Mouse (Mus musculus): ENCODE data around the gene 2810408A11Rik. TPM values are rescaled to one million over a fixed set of nuclear protein-coding genes. Genes with fewer than 3 reads are reported as not detected.
A peak's percentile ranks its signal among the peaks of the same experiment; 100 is the strongest.

The 2810408A11Rik gene
- polyA plus RNA-seq, 1 experiment from 2014 or later = 4.5 TPM

- no peak for ATAC-seq (ENCODE audit: insufficient number of reproducible peaks, insufficient read depth, low FRiP score, low read depth)
- WGBS = 86% methylated on average over 6 of the region's 6 CpGs
- H3K27ac ChIP-seq (replicated peaks in 1 of 2; ENCODE audit: control insufficient read depth in 1 of 2, insufficient read depth in 1 of 2, low read depth in 2 of 2, low read length in 2 of 2) = no peak overlapping the region
- H3K27me3 ChIP-seq (ENCODE audit: control insufficient read depth, insufficient read depth, low read length) = no peaks in the 10 kb centered on the region
- no peaks in the 10 kb centered on the region for H3K36me3 ChIP-seq (ENCODE audit: control insufficient read depth, insufficient read depth, low read length)
- H3K4me2 ChIP-seq (ENCODE audit: low read length) = peak overlapping the region; percentile 86
- peak overlapping the region; percentile 79; the same call in 1 of the 2 replicates for H3K9ac ChIP-seq (ENCODE audit: low read length)
- peaks cover 20 to 32% of the 10 kb centered on the region in 2 experiments for H3K4me1 ChIP-seq (ENCODE audit: control insufficient read depth in 2 of 2, insufficient read depth in 2 of 2, low read length in 2 of 2)
- H3K9me3 ChIP-seq (ENCODE audit: control insufficient read depth, low read length) = no peaks in the 10 kb centered on the region
- H3K4me3 ChIP-seq (ENCODE audit: control insufficient read depth in 1 of 2, insufficient read depth in 1 of 2, low read depth in 1 of 2, low read length in 2 of 2) = peak overlapping the region in 1 of 2 experiments; percentile 59; a peak in 1 of 4 replicates
These were observed 21.8 kb downstream of the 2810408A11Rik start for GRCm38 (mm10) chr11:69878952-69879351.

- 91% methylated on average over 3 of the region's 3 CpGs for WGBS
- ATAC-seq (ENCODE audit: insufficient number of reproducible peaks, insufficient read depth, low FRiP score, low read depth) = no peak
- no peak overlapping the region for H3K4me2 ChIP-seq (ENCODE audit: low read length)
- H3K9me3 ChIP-seq (ENCODE audit: control insufficient read depth, low read length) = no peaks in the 10 kb centered on the region
- no peaks in the 10 kb centered on the region for H3K36me3 ChIP-seq (ENCODE audit: control insufficient read depth, insufficient read depth, low read length)
- no peak overlapping the region for H3K4me3 ChIP-seq (ENCODE audit: control insufficient read depth in 1 of 2, insufficient read depth in 1 of 2, low read depth in 1 of 2, low read length in 2 of 2)
- no peaks in the 10 kb centered on the region for H3K27me3 ChIP-seq (ENCODE audit: control insufficient read depth, insufficient read depth, low read length)
- H3K27ac ChIP-seq (replicated peaks in 1 of 2; ENCODE audit: control insufficient read depth in 1 of 2, insufficient read depth in 1 of 2, low read depth in 2 of 2, low read length in 2 of 2) = no peak overlapping the region
- H3K9ac ChIP-seq (ENCODE audit: low read length) = no peak overlapping the region; the same call in 1 of the 2 replicates
- peaks cover 19 to 32% of the 10 kb centered on the region in 2 experiments for H3K4me1 ChIP-seq (ENCODE audit: control insufficient read depth in 2 of 2, insufficient read depth in 2 of 2, low read length in 2 of 2)
These were observed 22.4 kb downstream of the 2810408A11Rik start for GRCm38 (mm10) chr11:69878399-69878798.

DNA sequence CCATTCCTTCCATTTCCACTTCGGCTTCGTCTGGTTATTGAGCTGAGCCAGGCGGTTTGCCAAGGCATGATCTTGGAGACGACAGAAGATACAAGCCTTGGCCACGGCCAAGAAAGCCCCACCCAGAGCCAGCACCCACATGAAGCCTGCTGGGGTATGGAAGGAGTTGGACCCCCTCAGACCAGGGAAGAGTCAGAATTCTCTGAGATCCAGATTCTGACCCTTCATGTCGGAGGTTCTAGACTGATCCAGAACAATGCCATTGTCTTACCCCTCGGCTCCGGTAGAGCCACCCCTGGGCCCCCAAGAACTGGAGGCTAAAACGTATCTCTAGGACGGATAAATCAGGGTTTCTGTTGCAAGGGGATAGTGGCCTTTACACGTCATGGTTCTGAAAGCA, 22.9 kb downstream of the 2810408A11Rik start, which contains the start of gene Tmem95:
TSS of gene Tmem95 (minus strand) at position 141 of the 400 bp plus-strand sequence.
- Histone ChIP-seq H3K36me3 (ENCODE audit: control insufficient read depth, insufficient read depth, low read length) (no peaks in the 10 kb centered on the region), H3K4me3 (ENCODE audit: control insufficient read depth in 1 of 2, insufficient read depth in 1 of 2, low read depth in 1 of 2, low read length in 2 of 2) (no peak within 1 kb of the TSS), H3K9ac (ENCODE audit: low read length) (peak within 1 kb of the TSS; percentile 31; the same call in 1 of the 2 replicates), H3K4me2 (ENCODE audit: low read length) (peak within 1 kb of the TSS; percentile 86), H3K27ac (replicated peaks in 1 of 2; ENCODE audit: control insufficient read depth in 1 of 2, insufficient read depth in 1 of 2, low read depth in 2 of 2, low read length in 2 of 2) (peak within 1 kb of the TSS in 1 of 2 experiments; percentile 73; a peak in 2 of 4 replicates), H3K9me3 (ENCODE audit: control insufficient read depth, low read length) (no peaks in the 10 kb centered on the region), H3K4me1 (ENCODE audit: control insufficient read depth in 2 of 2, insufficient read depth in 2 of 2, low read length in 2 of 2) (peaks cover 19 to 32% of the 10 kb centered on the region in 2 experiments), H3K27me3 (ENCODE audit: control insufficient read depth, insufficient read depth, low read length) (no peaks in the 10 kb centered on the region)
- WGBS = 86% methylated on average over 11 of the region's 11 CpGs
- no peak for ATAC-seq (ENCODE audit: insufficient number of reproducible peaks, insufficient read depth, low FRiP score, low read depth)

DNA sequence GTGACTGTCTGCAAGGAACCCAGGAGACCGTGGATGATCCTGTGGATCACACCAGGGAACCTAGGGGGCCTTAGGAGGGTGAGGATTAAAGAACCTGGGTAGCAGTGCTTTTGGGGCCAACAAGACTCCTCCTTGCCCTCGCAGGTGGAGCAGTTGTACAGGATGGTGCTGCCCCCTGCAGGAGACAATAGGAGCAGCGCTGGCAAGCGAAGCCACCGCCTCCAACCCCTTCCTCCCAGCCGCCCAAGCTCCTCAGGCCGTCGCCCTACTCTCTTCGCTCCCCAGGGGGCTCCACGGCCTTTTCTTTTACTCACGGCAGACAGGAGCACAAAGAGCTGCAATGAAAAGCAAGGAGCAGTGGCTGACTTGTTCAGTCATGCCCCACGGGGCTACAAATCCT, 23.9 kb downstream of the 2810408A11Rik start:
- Histone ChIP-seq H3K4me3 (ENCODE audit: control insufficient read depth in 1 of 2, insufficient read depth in 1 of 2, low read depth in 1 of 2, low read length in 2 of 2) (no peak overlapping the region), H3K27me3 (ENCODE audit: control insufficient read depth, insufficient read depth, low read length) (no peaks in the 10 kb centered on the region), H3K27ac (replicated peaks in 1 of 2; ENCODE audit: control insufficient read depth in 1 of 2, insufficient read depth in 1 of 2, low read depth in 2 of 2, low read length in 2 of 2) (peak overlapping the region; percentile 62 to 73), H3K4me1 (ENCODE audit: control insufficient read depth in 2 of 2, insufficient read depth in 2 of 2, low read length in 2 of 2) (peaks cover 19 to 31% of the 10 kb centered on the region in 2 experiments), H3K4me2 (ENCODE audit: low read length) (peak overlapping the region; percentile 53), H3K9ac (ENCODE audit: low read length) (peak overlapping the region; percentile 31; the same call in 1 of the 2 replicates), H3K36me3 (ENCODE audit: control insufficient read depth, insufficient read depth, low read length) (no peaks in the 10 kb centered on the region), H3K9me3 (ENCODE audit: control insufficient read depth, low read length) (no peaks in the 10 kb centered on the region)
- WGBS = 3% methylated on average over 11 of the region's 12 CpGs
- no peak; the same call in 1 of the 2 replicates for ATAC-seq (ENCODE audit: insufficient number of reproducible peaks, insufficient read depth, low FRiP score, low read depth)

- Histone ChIP-seq H3K4me3 (ENCODE audit: control insufficient read depth in 1 of 2, insufficient read depth in 1 of 2, low read depth in 1 of 2, low read length in 2 of 2) (no peak overlapping the region), H3K4me1 (ENCODE audit: control insufficient read depth in 2 of 2, insufficient read depth in 2 of 2, low read length in 2 of 2) (peaks cover 12 to 27% of the 10 kb centered on the region in 2 experiments), H3K9ac (ENCODE audit: low read length) (0 out of 2 replicates have a peak overlapping the region, but pooled peaks have one; percentile 4), H3K4me2 (ENCODE audit: low read length) (peak overlapping the region; percentile 53), H3K36me3 (ENCODE audit: control insufficient read depth, insufficient read depth, low read length) (no peaks in the 10 kb centered on the region), H3K27me3 (ENCODE audit: control insufficient read depth, insufficient read depth, low read length) (no peaks in the 10 kb centered on the region), H3K27ac (replicated peaks in 1 of 2; ENCODE audit: control insufficient read depth in 1 of 2, insufficient read depth in 1 of 2, low read depth in 2 of 2, low read length in 2 of 2) (peak overlapping the region; percentile 62 to 73), H3K9me3 (ENCODE audit: control insufficient read depth, low read length) (no peaks in the 10 kb centered on the region)
- 44% methylated on average over 7 of the region's 7 CpGs for WGBS
- peak; percentile 18; the same call in 1 of the 2 replicates for ATAC-seq (ENCODE audit: insufficient number of reproducible peaks, insufficient read depth, low FRiP score, low read depth)
These were observed 24.6 kb downstream of the 2810408A11Rik start for GRCm38 (mm10) chr11:69876186-69876585.

DNA sequence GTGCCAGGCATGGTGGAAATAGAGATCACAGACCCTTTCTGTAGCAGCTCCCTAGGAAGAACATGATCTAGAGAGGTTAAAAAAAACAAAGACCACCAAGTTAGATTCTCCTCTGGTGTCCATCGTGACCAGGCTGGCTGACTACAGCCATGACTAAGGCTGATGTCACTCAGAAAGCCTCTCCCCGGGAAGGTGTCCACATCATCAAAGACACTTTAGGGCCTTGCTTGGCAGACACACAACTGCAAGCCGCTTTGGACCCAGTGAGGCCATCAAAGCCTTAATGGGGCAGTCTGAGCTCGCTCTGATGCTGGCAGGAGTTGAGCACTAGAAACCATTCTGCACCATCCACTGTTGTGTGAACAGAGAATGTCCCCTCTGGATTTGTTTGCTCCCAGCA, 28.3 kb downstream of the 2810408A11Rik start:
- no peak for ATAC-seq (ENCODE audit: insufficient number of reproducible peaks, insufficient read depth, low FRiP score, low read depth)
- H3K27me3 ChIP-seq (ENCODE audit: control insufficient read depth, insufficient read depth, low read length) = no peaks in the 10 kb centered on the region
- H3K4me2 ChIP-seq (ENCODE audit: low read length) = no peak overlapping the region
- H3K9ac ChIP-seq (ENCODE audit: low read length) = no peak overlapping the region
- H3K4me1 ChIP-seq (ENCODE audit: control insufficient read depth in 2 of 2, insufficient read depth in 2 of 2, low read length in 2 of 2) = peaks cover 3 to 9% of the 10 kb centered on the region in 2 experiments; a peak in 3 of 4 replicates
- H3K4me3 ChIP-seq (ENCODE audit: control insufficient read depth in 1 of 2, insufficient read depth in 1 of 2, low read depth in 1 of 2, low read length in 2 of 2) = no peak overlapping the region
- WGBS = 79% methylated on average over 4 of the region's 4 CpGs
- H3K36me3 ChIP-seq (ENCODE audit: control insufficient read depth, insufficient read depth, low read length) = no peaks in the 10 kb centered on the region
- H3K27ac ChIP-seq (replicated peaks in 1 of 2; ENCODE audit: control insufficient read depth in 1 of 2, insufficient read depth in 1 of 2, low read depth in 2 of 2, low read length in 2 of 2) = no peak overlapping the region
- no peaks in the 10 kb centered on the region for H3K9me3 ChIP-seq (ENCODE audit: control insufficient read depth, low read length)

DNA sequence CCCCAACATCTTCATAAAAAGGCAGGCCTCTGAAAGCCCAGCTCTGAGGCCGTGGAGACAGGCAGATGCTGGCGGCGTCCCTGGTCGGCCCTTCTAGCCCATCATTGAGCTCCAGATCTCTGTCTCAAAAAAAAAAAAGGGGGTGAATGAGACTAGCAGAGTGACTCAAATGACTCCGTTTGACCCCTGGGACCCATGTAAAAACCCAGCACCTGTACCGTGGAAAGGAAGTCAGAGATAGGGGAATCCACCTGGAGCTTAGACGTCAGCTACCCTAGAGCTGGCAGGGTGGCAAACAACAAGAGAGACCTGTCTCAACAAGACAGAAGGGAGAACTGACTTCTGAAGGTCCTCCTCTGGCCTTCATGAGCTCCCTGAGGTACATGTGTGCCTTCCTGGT, 29.0 kb downstream of the 2810408A11Rik start:
- ATAC-seq (ENCODE audit: insufficient number of reproducible peaks, insufficient read depth, low FRiP score, low read depth) = no peak
- Histone ChIP-seq H3K4me2 (ENCODE audit: low read length) (no peak overlapping the region), H3K27ac (replicated peaks in 1 of 2; ENCODE audit: control insufficient read depth in 1 of 2, insufficient read depth in 1 of 2, low read depth in 2 of 2, low read length in 2 of 2) (no peak overlapping the region)

More for the DNA sequence above, 29.0 kb downstream of the 2810408A11Rik start:
- Histone ChIP-seq H3K9ac (ENCODE audit: low read length) (no peak overlapping the region), H3K27me3 (ENCODE audit: control insufficient read depth, insufficient read depth, low read length) (no peaks in the 10 kb centered on the region), H3K4me3 (ENCODE audit: control insufficient read depth in 1 of 2, insufficient read depth in 1 of 2, low read depth in 1 of 2, low read length in 2 of 2) (no peak overlapping the region), H3K9me3 (ENCODE audit: control insufficient read depth, low read length) (no peaks in the 10 kb centered on the region), H3K4me1 (ENCODE audit: control insufficient read depth in 2 of 2, insufficient read depth in 2 of 2, low read length in 2 of 2) (peaks cover 3 to 5% of the 10 kb centered on the region in 2 experiments; a peak in 3 of 4 replicates), H3K36me3 (ENCODE audit: control insufficient read depth, insufficient read depth, low read length) (no peaks in the 10 kb centered on the region)
- 76% methylated on average over 7 of the region's 7 CpGs for WGBS

Measured in heart, embryonic 14.5 days (tissue).